Mouse (Mus musculus) forebrain, embryonic 12.5 days (tissue): ENCODE results near the gene Zfp146. TPM values are rescaled to one million over a fixed set of nuclear protein-coding genes. Genes with fewer than 3 reads are reported as not detected.
"Not testable (repeated sequence)": the region's sequence is repeated elsewhere in the genome, so short reads cannot be mapped to it uniquely, and the experiment has no call there.

ENCODE experiments used
- ATAC-seq: fragments of 200-750 bp; cut with Nextera tagmentation; 2 replicates; pipeline ENCODE4 v1.8.0; 2017; ENCODE audit warnings: moderate TSS enrichment; ENCODE audit not compliant: low FRiP score
- H3K27ac ChIP-seq: fragments of 300-500 bp; sonication (generic); 2 replicates; pipeline ENCODE4 v1.5.1; 2016; ENCODE audit warnings: mild to moderate bottlenecking
- H3K27me3 ChIP-seq: fragments of 300-500 bp; sonication (generic); 2 replicates; pipeline ENCODE4 v1.6.1; 2016; ENCODE audit warnings: mild to moderate bottlenecking
- H3K36me3 ChIP-seq: fragments of 300-500 bp; sonication (generic); replicated peaks from 2 replicates; pipeline ENCODE4 v1.6.1; 2016; ENCODE audit warnings: mild to moderate bottlenecking
- H3K4me1 ChIP-seq: fragments of 300-500 bp; sonication (generic); 2 replicates; pipeline ENCODE4 v1.6.1; 2016
- H3K4me2 ChIP-seq: fragments of 300-500 bp; sonication (generic); 2 replicates; pipeline ENCODE4 v1.6.1; 2016; ENCODE audit warnings: mild to moderate bottlenecking, moderate library complexity
- H3K4me3 ChIP-seq: fragments of 300-500 bp; sonication (generic); replicated peaks from 2 replicates; pipeline ENCODE4 v1.5.1; 2016; ENCODE audit warnings: mild to moderate bottlenecking
- H3K9ac ChIP-seq: fragments of 300-500 bp; sonication (generic); 2 replicates; pipeline ENCODE4 v1.6.1; 2016; ENCODE audit warnings: mild to moderate bottlenecking
- H3K9me3 ChIP-seq: fragments of 300-500 bp; sonication (generic); 2 replicates; pipeline ENCODE4 v1.6.1; 2016
- WGBS: fragments of 180-500 bp; shearing (Covaris S2); methylation state at CpG from one replicate; pipeline ENCODE4 v1.1.7; 2016; 5-methylcytosine and 5-hydroxymethylcytosine counted together
- polyA plus RNA-seq: library from polyadenylated mRNA; unstranded; fragments of >200 nt; fragmentation: Nextera tagmentation; extraction: Ambion mirVana; gene quantifications from 2 replicates; pipeline ENCODE4 v1.2.1, GENCODE M21; 2016

The Zfp146 gene
- 23.6 and 25.8 TPM in 2 replicates for polyA plus RNA-seq

DNA sequence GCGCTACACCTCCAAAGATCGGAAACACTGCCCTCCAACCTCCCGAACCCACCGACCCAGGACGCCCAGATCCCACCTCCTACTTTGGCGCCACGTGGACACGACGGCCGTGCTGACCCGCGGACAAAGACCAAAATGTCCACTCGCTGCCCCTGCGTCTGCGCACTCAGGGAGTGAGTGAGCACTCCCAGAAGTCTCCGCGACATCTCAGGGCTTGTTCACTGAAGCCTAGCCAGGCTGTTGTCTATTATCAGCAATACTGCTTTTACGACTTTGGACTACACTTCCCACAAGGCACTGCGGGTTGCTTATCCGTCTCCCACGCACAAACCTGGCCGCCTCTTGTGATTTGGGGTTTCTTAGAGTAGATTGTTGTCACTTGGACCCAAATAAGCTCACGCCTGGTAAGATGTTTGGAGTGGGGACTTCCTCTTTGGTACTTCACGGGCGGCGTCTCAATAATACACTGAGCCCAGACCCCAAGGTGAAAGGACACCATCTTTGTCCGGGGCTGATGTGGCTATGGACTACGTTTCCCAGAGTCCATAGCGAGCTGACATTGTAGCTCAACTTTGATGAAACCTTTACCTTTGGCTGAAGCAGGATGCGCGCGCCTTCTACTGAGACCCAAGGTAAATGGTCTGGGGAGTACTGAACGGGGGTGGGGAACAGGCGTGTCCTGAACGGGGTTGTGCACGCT is at the start of gene Zfp146:
Zfp146 (minus strand) TSS at position 168 of the 700 bp plus-strand sequence.
- H3K4me1 ChIP-seq, result peaks cover 12% of the 10 kb centered on the region
- peak within 1 kb of the TSS; percentile 69 for H3K4me3 ChIP-seq
- ATAC-seq, result peak; percentile 96
- peaks cover 35% of the 10 kb centered on the region for H3K9me3 ChIP-seq
- H3K4me2 ChIP-seq, result peak within 1 kb of the TSS; percentile 70
- H3K9ac ChIP-seq, result peak within 1 kb of the TSS; percentile 78
- under 1% methylated on average over 36 of the region's 36 CpGs for WGBS
- no peaks in the 10 kb centered on the region for H3K27me3 ChIP-seq
- H3K27ac ChIP-seq, result peak within 1 kb of the TSS; percentile 91
- peaks cover 32% of the 10 kb centered on the region for H3K36me3 ChIP-seq

DNA sequence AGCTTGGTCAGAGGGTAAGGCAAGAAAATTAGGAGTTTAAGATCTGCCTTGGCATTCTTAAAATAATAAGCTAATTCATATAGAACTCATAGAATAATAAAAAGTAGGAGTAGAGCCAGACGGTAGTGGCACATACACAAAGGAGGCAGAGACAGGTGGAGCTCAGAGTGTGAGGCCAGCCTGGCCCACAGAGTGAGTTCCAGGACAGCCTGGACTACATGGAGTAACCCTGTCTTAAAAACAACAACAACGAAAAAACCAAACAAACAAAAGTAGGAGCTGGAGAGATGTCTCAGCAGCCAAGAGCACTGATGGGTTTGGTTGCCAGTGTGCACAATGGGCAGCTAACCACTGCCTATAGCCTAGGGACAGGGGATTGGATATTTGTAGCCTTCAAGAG is 47.7 kb upstream of the Zfp146 start:
- WGBS, result 77% methylated on average over 2 of the region's 2 CpGs

DNA sequence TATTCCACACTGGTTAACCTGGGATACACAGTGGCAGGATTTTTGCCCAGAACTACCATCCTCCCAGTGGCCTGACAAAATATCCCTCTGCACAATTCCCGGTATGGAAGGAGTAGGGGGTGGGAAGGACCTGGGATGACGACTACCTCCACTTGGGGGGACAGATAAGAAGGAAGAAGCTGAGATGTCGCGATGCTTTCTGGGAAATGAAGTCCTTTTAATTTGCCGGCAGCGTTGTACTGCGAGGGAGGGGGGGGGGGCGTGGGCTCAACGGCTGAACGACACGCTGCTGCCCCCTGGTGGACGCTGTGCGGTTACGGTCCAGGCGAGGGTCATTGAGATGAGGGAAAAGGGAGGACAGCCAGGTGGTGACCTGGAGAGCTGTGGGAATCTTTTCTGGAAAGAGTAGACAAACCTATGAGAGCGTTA is 47.2 kb upstream of the Zfp146 start:
- Histone ChIP-seq H3K9me3 (no peaks in the 10 kb centered on the region), H3K36me3 (no peaks in the 10 kb centered on the region), H3K27ac (no peak overlapping the region), H3K9ac (no peak overlapping the region), H3K27me3 (no peaks in the 10 kb centered on the region), H3K4me2 (peak overlapping the region; percentile 32; the same call in 1 of the 2 replicates), H3K4me3 (no peak overlapping the region), H3K4me1 (peaks cover 15% of the 10 kb centered on the region)
- WGBS, result under 1% methylated on average over 16 of the region's 16 CpGs
- peak; percentile 77 for ATAC-seq

More for the DNA sequence above, 47.7 kb upstream of the Zfp146 start:
- Histone ChIP-seq H3K27me3 (no peaks in the 10 kb centered on the region), H3K9ac (no peak overlapping the region), H3K36me3 (no peaks in the 10 kb centered on the region; the same call in 1 of the 2 replicates), H3K4me2 (no peak overlapping the region), H3K9me3 (no peaks in the 10 kb centered on the region), H3K27ac (no peak overlapping the region), H3K4me3 (no peak overlapping the region), H3K4me1 (peaks cover 15% of the 10 kb centered on the region)
- peak; percentile 52; the same call in 1 of the 2 replicates for ATAC-seq

DNA sequence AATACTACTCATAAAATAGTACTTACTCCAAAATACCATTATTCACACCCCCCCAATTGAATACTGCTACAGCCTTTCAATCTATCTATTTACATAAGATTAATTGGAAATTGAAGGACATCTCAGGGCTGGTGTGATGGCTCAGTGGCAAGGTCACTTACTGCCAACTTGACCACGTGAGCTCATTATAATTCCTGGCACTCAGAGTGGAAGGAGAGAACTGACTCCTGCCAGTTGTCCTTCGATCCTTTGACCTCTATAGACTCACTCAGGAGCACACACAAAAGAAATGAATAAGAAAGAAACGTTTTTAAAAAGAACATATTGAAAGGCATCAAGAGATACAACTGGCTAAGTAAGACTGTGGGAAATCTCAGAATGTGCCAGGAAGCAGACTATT is 46.3 kb upstream of the Zfp146 start:
- ATAC-seq, result no peak
- 72% methylated on average over 3 of the region's 3 CpGs for WGBS
- no peaks in the 10 kb centered on the region for H3K27me3 ChIP-seq

GRCm38 (mm10) chr7:30213881-30214280 is 44.3 kb upstream of the Zfp146 start:
- H3K4me3 ChIP-seq, result no peak overlapping the region
- H3K27ac ChIP-seq, result no peak overlapping the region
- no peak overlapping the region for H3K4me2 ChIP-seq
- ATAC-seq, result no peak
- WGBS, result 97% methylated on average over 3 of the region's 3 CpGs
- no peaks in the 10 kb centered on the region for H3K36me3 ChIP-seq
- H3K9me3 ChIP-seq, result no peaks in the 10 kb centered on the region
- peaks cover under 1% of the 10 kb centered on the region for H3K4me1 ChIP-seq
- H3K9ac ChIP-seq, result no peak overlapping the region
- no peaks in the 10 kb centered on the region for H3K27me3 ChIP-seq

More for the DNA sequence above, 46.3 kb upstream of the Zfp146 start:
- H3K27ac ChIP-seq, result no peak overlapping the region
- no peaks in the 10 kb centered on the region for H3K36me3 ChIP-seq
- no peak overlapping the region for H3K4me3 ChIP-seq
- no peak overlapping the region for H3K9ac ChIP-seq
- H3K9me3 ChIP-seq, result no peaks in the 10 kb centered on the region
- H3K4me2 ChIP-seq, result no peak overlapping the region
- H3K4me1 ChIP-seq, result peaks cover 15% of the 10 kb centered on the region

GRCm38 (mm10) chr7:30211025-30211424 is 41.5 kb upstream of the Zfp146 start:
- no peaks in the 10 kb centered on the region for H3K9me3 ChIP-seq
- ATAC-seq, result no peak
- no peaks in the 10 kb centered on the region for H3K36me3 ChIP-seq
- H3K4me1 ChIP-seq, result no peaks in the 10 kb centered on the region
- H3K9ac ChIP-seq, result no peak overlapping the region
- H3K27ac ChIP-seq, result no peak overlapping the region
- H3K4me2 ChIP-seq, result no peak overlapping the region
- WGBS, result 20% methylated on average over 4 of the region's 4 CpGs
- H3K27me3 ChIP-seq, result no peaks in the 10 kb centered on the region
- no peak overlapping the region for H3K4me3 ChIP-seq

- H3K36me3 ChIP-seq, ATAC-seq, H3K4me2 ChIP-seq, H3K9me3 ChIP-seq, H3K27ac ChIP-seq, H3K27me3 ChIP-seq, H3K9ac ChIP-seq, H3K4me3 ChIP-seq, H3K4me1 ChIP-seq: not testable (repeated sequence)
- WGBS, result 64% methylated on average over 5 of the region's 5 CpGs
Measured at GRCm38 (mm10) chr7:30206364-30206763, 36.8 kb upstream of the Zfp146 start.

GRCm38 (mm10) chr7:30205383-30205782 is 35.8 kb upstream of the Zfp146 start:
- Histone ChIP-seq H3K36me3 (no peaks in the 10 kb centered on the region), H3K27me3 (0 out of 2 replicates have a peak, but pooled peaks cover 3% of the 10 kb centered on the region), H3K4me3 (no peak overlapping the region), H3K27ac (no peak overlapping the region), H3K9ac (no peak overlapping the region), H3K4me2 (no peak overlapping the region), H3K4me1 (no peaks in the 10 kb centered on the region; the same call in 1 of the 2 replicates), H3K9me3 (no peaks in the 10 kb centered on the region)
- 8% methylated on average over 2 of the region's 2 CpGs for WGBS
- ATAC-seq, result no peak

DNA sequence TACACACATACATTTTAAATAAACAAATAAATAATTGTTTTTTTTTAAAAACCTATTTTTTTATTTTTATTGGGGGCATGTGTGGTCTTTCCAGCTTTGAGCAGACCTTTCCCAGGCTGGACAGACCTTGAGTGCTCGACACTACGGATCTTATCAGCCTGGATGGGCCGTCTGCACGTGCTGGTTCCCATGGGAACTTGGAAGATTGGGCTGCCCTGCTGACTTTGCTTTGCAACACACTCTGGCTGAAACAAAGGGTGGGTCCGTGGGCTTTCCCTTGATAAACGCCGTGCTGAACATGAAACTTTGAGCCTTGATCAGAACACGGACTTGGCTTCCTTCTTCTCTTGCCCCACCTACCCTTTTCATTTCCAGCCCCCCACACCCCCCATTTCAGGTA is 34.8 kb upstream of the Zfp146 start:
- no peak overlapping the region for H3K9ac ChIP-seq
- H3K27ac ChIP-seq, result no peak overlapping the region
- no peaks in the 10 kb centered on the region; the same call in 1 of the 2 replicates for H3K4me1 ChIP-seq
- H3K4me2 ChIP-seq, result no peak overlapping the region
- 0 out of 2 replicates have a peak, but pooled peaks cover 3% of the 10 kb centered on the region for H3K27me3 ChIP-seq
- WGBS, result 39% methylated on average over 8 of the region's 8 CpGs
- no peaks in the 10 kb centered on the region for H3K9me3 ChIP-seq
- no peaks in the 10 kb centered on the region for H3K36me3 ChIP-seq
- ATAC-seq, result no peak
- H3K4me3 ChIP-seq, result no peak overlapping the region

- Histone ChIP-seq H3K4me1 (peaks cover 3% of the 10 kb centered on the region; the same call in 1 of the 2 replicates), H3K9me3 (no peaks in the 10 kb centered on the region), H3K4me2 (no peak overlapping the region), H3K36me3 (no peaks in the 10 kb centered on the region), H3K27me3 (0 out of 2 replicates have a peak, but pooled peaks cover 3% of the 10 kb centered on the region), H3K27ac (no peak overlapping the region), H3K4me3 (no peak overlapping the region), H3K9ac (no peak overlapping the region)
- 90% methylated on average over 11 of the region's 11 CpGs for whole genome bisulfite sequencing
- ATAC-seq, result no peak
Measured at GRCm38 (mm10) chr7:30202895-30203690, 33.5 kb upstream of the Zfp146 start.

DNA sequence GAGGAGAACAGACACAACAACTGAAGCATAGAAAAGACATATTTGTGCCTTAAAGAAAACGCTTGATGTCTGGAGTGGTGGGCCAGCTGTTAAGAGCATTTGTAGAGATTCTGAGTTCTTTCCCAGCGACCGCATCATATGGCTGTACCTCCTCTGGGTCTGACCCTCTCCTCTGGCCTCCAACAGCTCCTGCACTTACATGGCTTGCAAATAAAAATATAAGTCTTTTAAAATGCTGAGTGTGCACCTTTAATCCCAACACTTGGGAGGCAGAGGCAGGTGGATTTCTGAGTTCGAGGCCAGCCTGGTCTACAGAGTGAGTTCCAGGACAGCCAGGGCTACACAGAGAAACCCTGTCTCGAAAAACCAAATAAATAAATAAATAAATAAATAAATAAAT is 31.1 kb upstream of the Zfp146 start:
- H3K9ac ChIP-seq, H3K4me3 ChIP-seq, H3K27me3 ChIP-seq, H3K27ac ChIP-seq, H3K36me3 ChIP-seq, H3K4me1 ChIP-seq, ATAC-seq, H3K4me2 ChIP-seq, H3K9me3 ChIP-seq: not testable (repeated sequence)
- WGBS, result 86% methylated on average over 5 of the region's 5 CpGs

GRCm38 (mm10) chr7:30200200-30200599 is 30.6 kb upstream of the Zfp146 start:
- Histone ChIP-seq H3K36me3 (no peaks in the 10 kb centered on the region), H3K9me3 (no peaks in the 10 kb centered on the region), H3K4me3 (no peak overlapping the region), H3K4me1 (peaks cover 5% of the 10 kb centered on the region), H3K27me3 (0 out of 2 replicates have a peak, but pooled peaks cover 3% of the 10 kb centered on the region), H3K4me2 (no peak overlapping the region), H3K9ac (no peak overlapping the region), H3K27ac (no peak overlapping the region)
- WGBS, result 80% methylated on average over 5 of the region's 5 CpGs
- no peak for ATAC-seq
